Mouse (Mus musculus): ENCODE data around the gene Atg3.

DNA sequence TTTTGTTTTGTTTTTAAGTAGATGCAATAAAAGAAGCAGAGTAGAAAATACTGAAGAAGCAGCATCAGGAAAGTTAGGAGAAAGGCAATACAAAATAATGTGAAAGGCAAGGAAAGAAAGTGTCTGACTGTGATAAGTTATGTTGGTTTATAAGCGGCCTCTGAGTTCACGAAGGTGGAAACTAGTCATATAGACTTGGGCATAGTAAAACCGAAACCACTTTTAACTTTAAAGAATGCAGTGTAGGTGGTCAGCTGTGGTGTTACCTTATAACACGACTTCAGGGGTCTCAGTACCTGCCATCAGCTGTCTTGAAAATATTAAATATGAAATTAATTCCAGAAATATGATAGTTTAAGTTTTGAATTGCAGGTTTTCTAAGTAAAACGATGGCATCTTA is 23.2 kb downstream of the Atg3 start:
- TF ChIP-seq CTCF (IDR thresholded peaks at IDR 0.05; ENCODE audit: extremely low read depth, insufficient read depth, low read length): no peak
- no peak for TF ChIP-seq POLR2A (IDR thresholded peaks at IDR 0.05; ENCODE audit: extremely low read depth, insufficient read depth, low read length)

All from cortical plate, adult 2 months (tissue).